Mouse (Mus musculus) thymus, adult 2 months (tissue): Measurements from ENCODE around the gene Trim37.

ENCODE experiments used
- CTCF ChIP-seq: fragments of 200-500 bp; IDR thresholded peaks from 2 replicates; pipeline ENCODE4 v1.5.1; 2012; ENCODE audit warnings: mild to moderate bottlenecking, control low read depth, low read length, moderate library complexity, borderline replicate concordance; ENCODE audit not compliant: control insufficient read depth, poor library complexity, insufficient read depth; ENCODE audit errors: extremely low read depth
- POLR2A ChIP-seq: fragments of 200-500 bp; IDR thresholded peaks from 2 replicates; pipeline ENCODE4 v1.6.1; 2012; ENCODE audit warnings: mild to moderate bottlenecking, low read length, control low read depth, moderate library complexity; ENCODE audit not compliant: control insufficient read depth, poor library complexity, insufficient read depth; ENCODE audit errors: extremely low read depth

DNA sequence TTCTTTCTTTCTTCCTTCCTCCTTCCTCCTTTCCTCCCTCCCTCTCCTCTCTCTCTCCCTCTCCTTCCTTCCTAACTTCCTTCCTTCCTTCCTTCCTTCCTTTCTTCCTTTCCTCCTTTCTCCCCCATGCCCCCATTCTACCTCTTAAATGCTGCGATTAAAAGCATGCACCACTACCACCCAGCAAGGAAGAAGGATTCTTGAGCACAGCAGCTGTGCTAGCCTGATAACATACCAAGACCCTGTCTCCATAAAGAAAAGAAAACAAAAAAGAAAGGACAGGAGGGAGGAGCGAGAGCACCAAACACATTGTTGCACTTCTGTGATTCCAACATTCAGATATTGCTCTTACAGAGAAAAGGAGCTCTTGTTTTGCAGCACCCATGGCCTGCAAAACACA is 39.7 kb upstream of the Trim37 start:
- TF ChIP-seq CTCF, result no peak
- no peak for TF ChIP-seq POLR2A
